Mouse (Mus musculus) right cerebral cortex, postnatal 4 days (tissue): Measurements from ENCODE around the gene Btbd17.

Experiments
- DNase-seq: peaks from one replicate; pipeline ENCODE4 v3.0.0-alpha.2; 2022

Btbd17 gene

GRCm38 (mm10) chr11:114802540-114803267 is 7.0 kb upstream of the Btbd17 start:
- DNase-seq = no peak

GRCm38 (mm10) chr11:114801906-114802305 is 6.2 kb upstream of the Btbd17 start:
- DNase-seq = no peak

DNA sequence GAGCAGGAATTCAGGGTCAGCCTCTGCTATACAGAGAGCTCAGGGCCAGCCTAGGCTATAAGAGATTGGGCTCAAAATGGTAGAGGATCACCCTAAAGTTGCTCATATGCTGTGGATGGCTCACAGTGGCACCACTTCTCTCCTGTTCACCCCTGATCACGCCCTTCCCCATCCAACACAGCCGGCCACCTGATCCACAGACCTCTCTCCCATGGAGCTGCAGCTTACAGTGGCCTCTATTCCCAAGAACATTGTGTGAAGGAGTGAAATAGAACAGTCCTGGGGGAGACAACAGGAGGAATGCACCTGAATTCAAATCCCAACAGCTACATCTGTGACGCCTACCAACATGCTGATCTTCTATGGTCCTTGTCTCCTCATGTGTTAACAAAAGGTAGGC is 2.9 kb upstream of the Btbd17 start, which contains the start of gene Gpr142:
Gpr142 (plus strand) TSS at position 301 of the 400 bp plus-strand sequence.
- no peak for DNase-seq

- no peak for DNase-seq
These were observed 2.2 kb upstream of the Btbd17 start for GRCm38 (mm10) chr11:114797981-114798380.

- DNase-seq = no peak
These were observed 1.4 kb upstream of the Btbd17 start for GRCm38 (mm10) chr11:114797176-114797575.

DNA sequence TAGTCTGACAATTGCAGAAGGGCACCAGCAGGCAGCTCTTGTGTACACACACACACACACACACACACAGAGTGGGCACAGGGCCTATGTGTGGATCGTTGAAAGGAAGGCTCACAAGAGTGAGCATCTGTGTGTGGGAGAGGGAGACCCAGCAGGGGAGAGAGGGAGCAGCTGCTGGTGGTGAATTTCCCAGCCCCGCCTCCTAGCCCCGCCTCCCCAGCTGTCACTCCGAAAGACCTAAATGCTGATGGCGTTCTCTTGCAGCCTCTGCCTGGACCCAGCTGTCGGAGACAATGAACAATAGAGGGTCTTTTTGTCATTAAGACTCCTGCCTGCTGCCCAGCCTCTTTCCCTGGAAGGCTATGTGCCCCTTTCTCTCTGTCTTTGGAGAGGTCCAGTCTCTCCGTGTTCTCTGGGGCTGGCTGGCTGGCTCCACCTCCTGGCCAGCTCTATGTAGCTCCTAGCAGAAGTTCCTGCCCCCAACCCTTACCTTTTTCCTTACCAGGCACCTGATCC is 456 bp downstream of the Btbd17 start:
- DNase-seq = peak; percentile 89

DNA sequence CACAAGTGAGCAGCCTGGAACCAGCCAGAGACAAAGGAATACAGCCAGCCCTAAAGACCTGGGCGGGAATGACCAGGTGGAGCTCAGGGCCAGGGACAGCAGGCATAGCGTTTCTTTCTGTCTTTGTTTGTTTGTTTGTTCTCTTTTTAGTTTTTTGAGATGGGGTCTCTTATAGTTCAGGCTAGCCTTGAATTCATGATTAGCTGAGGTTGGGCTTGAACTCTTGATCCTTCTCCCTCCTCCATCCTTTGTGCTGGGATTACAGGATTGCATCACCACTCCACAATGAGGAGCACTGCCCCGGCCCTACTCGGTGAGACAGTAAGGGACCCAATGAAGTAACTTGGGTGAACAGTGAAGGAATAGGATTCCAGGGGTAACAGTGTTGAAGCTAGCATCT is 1.1 kb downstream of the Btbd17 start:
- DNase-seq = no peak

GRCm38 (mm10) chr11:114793868-114794545 is 1.7 kb downstream of the Btbd17 start:
- DNase-seq = no peak

DNA sequence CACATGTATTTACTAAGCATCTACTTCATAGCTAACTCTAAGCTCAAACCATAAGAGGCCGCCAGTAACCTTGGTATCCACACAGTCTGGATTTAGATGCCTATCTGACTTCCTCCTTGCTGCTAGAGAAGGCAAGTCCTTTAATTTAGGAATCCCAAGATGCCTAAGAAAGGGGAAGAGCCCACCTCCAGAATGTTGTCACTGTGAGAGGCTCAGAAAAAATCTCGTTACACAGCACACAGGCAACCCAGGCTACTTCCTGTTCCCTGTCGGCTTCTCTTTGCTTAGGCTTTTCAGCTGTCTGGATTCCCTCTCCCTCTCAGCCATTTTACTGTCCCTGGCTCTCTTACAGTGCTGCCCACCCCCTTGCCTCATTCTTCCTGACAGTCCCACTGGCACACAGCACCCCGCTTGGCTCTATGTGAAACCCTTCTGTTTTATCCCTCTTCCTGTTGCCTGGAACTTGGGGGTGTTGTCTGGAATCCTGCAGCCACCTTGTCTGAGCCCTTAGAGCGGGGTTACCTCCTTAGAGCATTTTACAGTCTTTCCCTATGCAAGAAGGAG is 2.7 kb downstream of the Btbd17 start:
- DNase-seq = no peak

- peak; percentile 69 for DNase-seq
These were observed 3.8 kb downstream of the Btbd17 start for GRCm38 (mm10) chr11:114791891-114792411.

GRCm38 (mm10) chr11:114791351-114791889 is 4.3 kb downstream of the Btbd17 start:
- DNase-seq = peak; percentile 30

DNA sequence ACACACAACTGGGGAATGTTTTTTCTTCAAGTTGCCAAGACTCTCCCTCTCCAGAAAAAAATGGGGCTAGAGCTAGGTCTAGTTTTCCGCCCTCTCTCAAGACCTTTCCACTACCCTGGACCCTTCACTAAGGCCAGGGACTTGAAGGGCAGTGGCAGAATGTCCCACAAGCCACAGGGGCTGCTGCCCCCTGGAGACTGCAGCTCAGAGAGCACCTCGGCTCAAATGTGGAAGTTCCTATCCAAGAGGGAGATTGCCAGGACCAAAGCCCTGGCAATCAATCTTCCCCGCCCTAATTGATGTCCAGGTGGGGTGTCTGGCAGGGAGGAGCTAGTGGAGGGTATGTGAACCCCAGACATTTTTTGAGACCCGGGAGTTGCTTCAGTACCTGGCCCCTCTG is 4.9 kb downstream of the Btbd17 start:
- no peak for DNase-seq

DNA sequence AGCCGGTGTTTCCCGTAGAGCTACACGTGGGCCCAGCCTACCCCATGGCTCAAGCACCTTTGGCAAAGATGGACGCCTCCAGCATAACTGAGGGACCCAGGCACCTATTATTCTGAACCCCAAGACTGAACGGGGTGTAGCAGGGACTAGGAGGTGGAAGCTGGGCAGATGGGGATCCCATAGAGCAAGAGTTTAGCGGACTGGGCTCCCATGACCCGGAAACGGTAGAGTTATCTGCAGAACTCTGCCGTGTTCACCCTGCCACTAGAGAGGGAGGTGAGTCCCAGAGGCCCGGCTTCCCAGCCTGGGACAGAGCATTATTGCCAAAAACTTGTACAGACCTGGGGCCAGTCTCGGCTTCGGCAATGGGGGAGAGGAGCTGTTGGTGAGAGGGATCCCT is 5.6 kb downstream of the Btbd17 start:
- no peak for DNase-seq

DNA sequence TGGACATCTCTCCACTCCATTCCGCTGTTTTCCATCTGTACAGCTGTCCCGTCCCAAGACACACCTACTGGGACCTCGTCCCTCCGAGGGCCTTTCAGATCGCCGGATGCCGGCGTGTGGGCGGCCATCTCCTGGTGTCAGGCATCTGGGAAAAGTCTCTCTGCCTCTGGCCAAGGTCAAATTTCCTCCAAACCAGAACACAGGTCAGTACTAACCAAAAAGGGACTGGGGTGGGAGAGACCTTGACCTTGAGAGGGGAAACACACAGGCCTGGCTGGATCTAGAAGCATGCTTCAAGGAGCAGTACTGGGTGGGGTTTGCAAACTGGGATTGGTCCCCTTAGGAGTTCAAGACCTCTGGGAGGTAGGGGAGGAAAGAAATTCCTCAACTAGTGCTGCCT is 6.0 kb downstream of the Btbd17 start:
- no peak for DNase-seq

DNA sequence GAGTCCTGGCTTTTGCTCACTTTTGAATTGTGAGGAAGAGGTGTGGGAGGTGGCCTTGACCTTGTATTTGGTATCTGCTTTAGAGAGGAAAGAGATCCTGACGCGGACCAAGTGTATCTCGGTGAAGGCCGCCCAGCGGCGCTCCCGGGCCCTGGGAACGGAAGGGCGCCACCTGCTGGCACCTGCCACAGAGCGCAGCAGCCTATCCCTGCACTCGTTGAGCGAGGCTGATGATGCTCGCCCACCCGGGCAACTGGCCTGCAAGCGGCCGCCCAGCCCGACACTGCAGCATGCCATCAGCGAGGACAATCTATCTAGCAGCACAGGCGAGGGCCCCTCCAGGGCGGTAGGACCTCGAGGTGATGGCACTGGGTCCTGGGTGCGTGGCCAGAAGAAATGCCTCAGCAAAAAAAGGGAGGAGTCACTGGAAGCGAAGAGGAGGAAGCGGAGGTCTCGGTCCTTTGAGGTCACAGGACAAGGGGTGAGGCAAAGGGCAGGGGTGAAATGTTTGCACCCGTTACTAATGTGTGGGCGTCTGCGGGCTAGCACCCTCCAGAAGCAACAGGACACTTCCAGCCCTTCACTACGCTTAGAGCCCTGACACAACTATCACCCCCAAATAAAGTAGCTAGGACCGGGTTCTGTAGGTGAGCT is 6.6 kb downstream of the Btbd17 start:
- peak; percentile 91 for DNase-seq

DNA sequence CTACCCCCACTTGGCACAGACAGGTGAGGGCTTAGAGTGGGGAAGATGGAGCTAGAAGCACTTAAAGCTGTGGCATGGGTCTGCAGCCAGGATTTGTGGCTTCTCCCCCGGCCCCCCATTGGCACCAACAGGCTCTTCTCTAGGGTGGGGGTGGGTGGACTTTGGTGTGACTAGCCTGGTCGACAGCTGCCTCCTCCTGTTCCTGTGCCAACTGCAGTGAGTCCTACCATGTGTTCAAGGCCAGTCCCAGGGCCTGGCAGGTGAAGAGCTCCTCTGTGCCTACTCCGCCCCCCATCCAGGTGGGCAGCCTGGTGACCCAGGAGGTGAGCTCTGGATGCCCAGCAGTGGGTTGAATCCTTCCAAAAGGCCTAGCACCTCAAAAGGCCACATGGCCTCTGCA is 8.1 kb downstream of the Btbd17 start:
- no peak for DNase-seq

GRCm38 (mm10) chr11:114786326-114786725 is 9.4 kb downstream of the Btbd17 start:
- DNase-seq = peak; percentile 49

DNA sequence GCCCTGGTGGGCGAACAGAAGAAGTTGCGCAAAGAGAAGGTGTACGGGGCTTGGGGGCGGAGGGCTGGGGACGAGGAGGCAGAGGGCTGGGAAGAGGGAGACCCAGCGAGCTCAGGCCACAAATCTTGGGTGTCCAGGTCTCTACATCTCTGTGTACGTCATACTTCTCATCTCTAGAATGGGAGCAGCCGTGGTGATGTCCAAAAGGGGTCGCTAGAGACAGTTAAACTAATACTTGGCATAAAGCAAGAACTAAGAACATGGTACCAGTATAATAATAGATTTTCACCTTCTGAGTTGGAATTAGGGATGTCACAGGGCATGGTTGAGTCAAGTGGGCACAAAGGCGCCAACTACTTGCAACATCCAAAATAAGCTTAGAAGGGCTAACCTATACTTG is 9.9 kb downstream of the Btbd17 start:
- no peak for DNase-seq

DNA sequence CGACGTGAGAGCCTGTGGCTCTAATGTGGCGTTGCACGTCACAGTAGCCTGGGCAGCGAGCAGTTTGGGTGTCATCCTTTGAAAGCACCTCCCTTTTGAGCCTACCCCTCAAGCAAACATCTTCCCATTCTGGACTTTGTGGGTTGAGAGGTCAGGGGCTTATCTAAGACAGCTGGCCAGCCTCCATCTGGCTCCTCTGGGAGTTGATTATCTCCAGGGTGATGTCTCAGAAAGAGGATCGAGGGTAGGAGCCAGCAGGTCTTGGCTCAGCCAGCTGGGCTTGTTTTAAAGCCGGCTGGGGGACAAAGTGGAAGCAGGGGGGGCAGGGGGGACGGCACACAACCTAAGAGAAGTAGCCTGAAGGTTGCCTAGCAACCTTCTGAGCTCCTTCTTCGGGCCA is 15.7 kb downstream of the Btbd17 start:
- no peak for DNase-seq

DNA sequence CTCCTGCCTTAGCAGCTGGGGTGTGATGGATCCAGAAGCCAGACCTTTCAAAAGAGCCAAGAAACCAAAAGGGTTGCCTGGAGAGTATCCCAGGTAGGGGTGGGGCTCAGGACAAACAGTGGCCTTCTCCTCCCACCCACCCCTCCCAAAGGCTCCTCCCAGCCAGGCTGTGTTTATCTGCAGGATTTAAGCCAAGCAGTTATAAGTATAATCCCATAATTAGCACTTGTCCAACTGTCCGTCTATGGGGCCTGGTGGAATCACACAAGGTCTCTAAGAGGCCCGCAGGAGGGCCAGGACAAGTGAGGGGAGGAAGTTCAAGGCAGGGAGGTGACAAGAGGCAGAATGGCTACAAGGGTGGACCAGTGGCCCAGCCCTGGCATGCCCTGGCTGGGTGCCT is 23.8 kb downstream of the Btbd17 start:
- no peak for DNase-seq

DNA sequence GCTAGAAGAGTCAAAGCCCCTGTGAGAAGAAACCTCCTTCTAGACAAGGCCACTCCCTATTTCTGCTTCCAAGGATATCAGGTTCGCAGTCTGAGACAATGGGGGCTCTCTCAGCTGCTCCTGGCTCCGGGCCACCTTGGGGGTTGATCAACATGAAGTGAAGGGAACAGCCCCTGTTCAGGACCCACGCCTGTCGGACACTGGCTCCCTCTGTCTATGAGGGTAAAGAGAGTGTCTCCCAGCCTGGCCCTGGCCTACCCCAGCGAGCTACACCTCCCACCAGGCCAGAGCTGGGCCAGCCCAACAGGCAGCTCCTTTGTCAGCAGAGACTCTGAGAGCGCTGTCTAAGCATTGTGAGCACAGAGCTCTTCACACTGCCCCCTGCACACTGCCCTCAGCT is 25.8 kb downstream of the Btbd17 start:
- DNase-seq = no peak

DNA sequence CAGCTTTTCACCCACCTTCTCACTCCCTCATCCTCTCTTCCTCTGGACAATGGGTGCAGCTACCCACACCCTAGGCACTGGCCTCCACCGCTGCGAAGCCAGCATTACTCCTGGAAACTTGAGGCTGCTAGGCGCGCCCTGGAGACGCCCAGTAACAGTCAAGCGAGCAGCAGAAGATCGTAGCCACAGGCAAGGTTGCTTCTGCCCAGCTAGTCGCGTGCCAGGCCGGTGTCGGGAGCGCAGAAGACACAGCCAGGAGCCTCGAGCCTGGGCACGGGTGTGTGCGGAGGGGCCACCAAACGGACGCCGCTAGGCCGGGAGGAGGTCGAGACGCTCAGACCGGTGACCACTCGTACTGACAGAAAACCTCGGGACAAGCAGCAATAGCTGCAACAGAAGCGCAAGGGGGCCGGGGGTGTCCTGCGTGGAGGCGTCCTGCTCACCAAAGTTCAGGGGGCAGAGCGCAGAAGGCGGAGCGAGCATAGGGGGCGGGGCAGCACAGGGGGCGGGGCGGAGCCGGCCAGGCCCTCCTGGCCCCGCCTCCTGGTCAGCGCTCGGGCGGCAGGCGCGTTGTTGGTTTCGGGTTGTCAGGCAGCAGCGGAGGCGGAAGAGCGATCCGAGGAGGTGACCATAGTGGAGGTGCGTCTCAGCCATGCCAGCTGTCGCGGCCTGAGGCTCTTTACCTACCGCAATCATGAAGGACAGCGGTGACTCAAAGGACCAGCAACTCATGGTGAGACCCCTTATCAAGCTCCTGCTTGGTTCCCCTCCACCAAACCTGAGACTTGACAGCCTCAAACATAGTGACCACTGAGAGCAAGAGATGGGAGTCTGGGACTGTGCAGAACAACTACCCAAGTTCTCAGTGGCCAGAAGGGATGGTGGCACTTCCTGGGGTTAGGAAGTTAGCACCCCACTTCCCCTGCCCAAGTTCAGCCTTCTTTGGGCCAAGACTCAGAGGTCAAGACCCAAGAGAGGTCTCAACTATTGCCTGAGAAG is 30.6 kb downstream of the Btbd17 start, which contains the start of gene Kif19a:
Kif19a (plus strand) TSS at position 569 of the 999 bp plus-strand sequence.
- DNase-seq = no peak
